Mouse (Mus musculus) small intestine, adult 2 months (tissue): Measurements from ENCODE around the gene Dusp13.

ENCODE experiments used
- CTCF ChIP-seq: fragments of 200-500 bp; IDR thresholded peaks from 2 replicates; pipeline ENCODE4 v1.5.1; 2012; ENCODE audit warnings: low read depth, mild to moderate bottlenecking, control low read depth, inconsistent platforms, low read length, moderate library complexity, mixed read lengths; ENCODE audit not compliant: insufficient replicate concordance, insufficient read length; ENCODE audit errors: extremely low read depth
- POLR2A ChIP-seq: fragments of 200-500 bp; IDR thresholded peaks from 2 replicates; pipeline ENCODE4 v1.6.1; 2012; ENCODE audit warnings: low read depth, mild to moderate bottlenecking, control low read depth, inconsistent platforms, low read length, moderate library complexity

GRCm38 (mm10) chr14:21705462-21705861, 45.5 kb downstream of the Dusp13 start:
- no peak for TF ChIP-seq POLR2A
- no peak for TF ChIP-seq CTCF
